Comparison of ENCODE assay signal across 9 mouse cellular contexts in genomic region chr2:84637452-84638165, GRCm38 (mm10). TPM values are rescaled to one million over a fixed set of nuclear protein-coding genes. Genes with fewer than 3 reads are reported as not detected.
DNase-seq lines count a peak whose midpoint lies in the region; ATAC-seq and TF ChIP-seq lines count a peak whose summit lies in the region.
"Had no signal": no experiment of that assay in that cellular context is flagged by ENCODE, and none has a peak within 500 bp of the region (broad histone marks: within the 10 kb centered on the region; RNA-seq: fewer than 3 reads in every experiment).

No protein-coding gene starts in this region.

- H3K4me1 ChIP-seq in liver, embryonic 12.5 days = peaks cover 83% of the 10 kb centered on the region
- peaks cover 64% of the 10 kb centered on the region for H3K4me1 ChIP-seq in stomach, embryonic 14.5 days (ENCODE audit: control insufficient read depth, insufficient read depth, low read length)

- no peak for ATAC-seq in liver, embryonic 12.5 days
- no peak for ATAC-seq in stomach, embryonic 14.5 days (ENCODE audit: insufficient number of reproducible peaks, insufficient read depth, low FRiP score, low read depth)

- H3K27me3 ChIP-seq in liver, embryonic 12.5 days (replicated peaks) = no peaks in the 10 kb centered on the region
- no peaks in the 10 kb centered on the region for H3K27me3 ChIP-seq in stomach, embryonic 14.5 days (ENCODE audit: control insufficient read depth, insufficient read depth, low read length)

- 40% methylated on average over 6 of the region's 7 CpGs for WGBS in liver, embryonic 12.5 days (ENCODE audit: insufficient replicate concordance)
- WGBS in stomach, embryonic 14.5 days = 19% methylated on average over 7 of the region's 7 CpGs

- H3K9ac ChIP-seq in liver, embryonic 12.5 days = no peak overlapping the region
- no peak overlapping the region for H3K9ac ChIP-seq in stomach, embryonic 14.5 days (replicated peaks; ENCODE audit: low read depth, low read length)

- H3K27ac ChIP-seq in left cerebral cortex, adult 2 months = peak overlapping the region; percentile 84
- peak overlapping the region; percentile 64 for H3K27ac ChIP-seq in liver, embryonic 12.5 days
- peak overlapping the region; percentile 72; the same call in 1 of the 2 replicates for H3K27ac ChIP-seq in stomach, embryonic 14.5 days (ENCODE audit: low read length)

- peak overlapping the region; percentile 14; the same call in 1 of the 2 replicates for H3K4me2 ChIP-seq in liver, embryonic 12.5 days
- peak overlapping the region; percentile 35 for H3K4me2 ChIP-seq in stomach, embryonic 14.5 days (replicated peaks; ENCODE audit: low read depth, low read length)

- TF ChIP-seq CTCF in left cerebral cortex, adult 2 months (IDR thresholded peaks at IDR 0.05) = no peak

- intact Hi-C loops in left cerebral cortex, adult 2 months (cut with DNase I) = no loop called here
- intact Hi-C loops in heart, postnatal 10 days (cut with DNase I) = no loop called here

- no peaks in the 10 kb centered on the region for H3K9me3 ChIP-seq in liver, embryonic 12.5 days (replicated peaks)
- H3K9me3 ChIP-seq in stomach, embryonic 14.5 days (ENCODE audit: control insufficient read depth, low read depth, low read length) = no peaks in the 10 kb centered on the region

- no peaks in the 10 kb centered on the region for H3K36me3 ChIP-seq in liver, embryonic 12.5 days
- no peaks in the 10 kb centered on the region for H3K36me3 ChIP-seq in stomach, embryonic 14.5 days (ENCODE audit: control insufficient read depth, insufficient read depth, low read length)

- DNase-seq in left cerebral cortex, adult 2 months (ENCODE audit: extremely low spot score in 1 of 2, low spot score in 2 of 2) = no peak
- no peak for DNase-seq in left cerebral cortex, adult 9 months (ENCODE audit: low spot score in 2 of 2)
- DNase-seq in heart, postnatal 10 days = peak; percentile 52 to 65
- DNase-seq in layer of hippocampus, postnatal 10 days (ENCODE audit: low spot score in 2 of 2) = no peak
- DNase-seq in urinary bladder, postnatal 10 days (ENCODE audit: low spot score) = no peak
- DNase-seq in urinary bladder, postnatal 4 days (ENCODE audit: low spot score in 2 of 2) = no peak

- H3K4me3 ChIP-seq in left cerebral cortex, adult 2 months = no peak overlapping the region
- no peak overlapping the region for H3K4me3 ChIP-seq in liver, embryonic 12.5 days
- no peak overlapping the region for H3K4me3 ChIP-seq in stomach, embryonic 14.5 days (ENCODE audit: low read depth, low read length)

RNA-seq across cellular contexts. Expression of gene Ctnnd1, which starts 13.0 kb away (rescaled TPM):
- 10 to 100 TPM; 65.1 to 70.2 TPM for total RNA-seq in left cerebral cortex, adult 2 months (2021)
- total RNA-seq in heart, postnatal 10 days (2021) = 100 to 1,000 TPM; 126 to 129 TPM
- 18.6 and 20.5 TPM in 2 replicates for polyA plus RNA-seq in liver, embryonic 12.5 days (2016; fragmentation: Nextera tagmentation; extraction: Ambion mirVana)
- polyA plus RNA-seq in stomach, embryonic 14.5 days (2014; fragmentation: Nextera tagmentation; extraction: Ambion mirVana) = 63.5 and 68.2 TPM in 2 replicates
- total RNA-seq in layer of hippocampus, postnatal 10 days (2021) = 10 to 100 TPM; 62.2 to 63.7 TPM

RNA-seq across cellular contexts. Expression of gene Btbd18, which starts 21.3 kb away (rescaled TPM):
- not detected for total RNA-seq in left cerebral cortex, adult 2 months (2021)
- total RNA-seq in heart, postnatal 10 days (2021) = not detected
- 0.04 and 0.10 TPM in 2 replicates for polyA plus RNA-seq in liver, embryonic 12.5 days (2016; fragmentation: Nextera tagmentation; extraction: Ambion mirVana)
- polyA plus RNA-seq in stomach, embryonic 14.5 days (2014; fragmentation: Nextera tagmentation; extraction: Ambion mirVana) = 0.39 and 0.45 TPM in 2 replicates
- total RNA-seq in layer of hippocampus, postnatal 10 days (2021) = not detected
- polyA plus RNA-seq: large intestine, adult 2 months had no signal

RNA-seq across cellular contexts. Expression of gene Selenoh, which starts 33.0 kb away (rescaled TPM):
- total RNA-seq in left cerebral cortex, adult 2 months (2021) = 10 to 100 TPM; 27.4 to 33.3 TPM
- 10 to 100 TPM; 59.9 to 60.8 TPM for total RNA-seq in heart, postnatal 10 days (2021)
- polyA plus RNA-seq in liver, embryonic 12.5 days (2016; fragmentation: Nextera tagmentation; extraction: Ambion mirVana) = 163 and 165 TPM in 2 replicates
- 262 and 316 TPM in 2 replicates for polyA plus RNA-seq in stomach, embryonic 14.5 days (2014; fragmentation: Nextera tagmentation; extraction: Ambion mirVana)
- 10 to 100 TPM; 58.8 to 67.6 TPM for total RNA-seq in layer of hippocampus, postnatal 10 days (2021)

RNA-seq across cellular contexts. Expression of gene Gm28635, which starts 40.2 kb away (rescaled TPM):
- total RNA-seq in left cerebral cortex, adult 2 months (2021) = 1 to 10 TPM; 7.6 to 9.6 TPM
- total RNA-seq in heart, postnatal 10 days (2021) = 10 to 100 TPM in 1 of 2 experiments, 1 to 10 TPM in 1; 9.6 to 11.7 TPM
- not detected in 2 replicates for polyA plus RNA-seq in liver, embryonic 12.5 days (2016; fragmentation: Nextera tagmentation; extraction: Ambion mirVana)
- polyA plus RNA-seq in stomach, embryonic 14.5 days (2014; fragmentation: Nextera tagmentation; extraction: Ambion mirVana) = not detected in 2 replicates
- total RNA-seq in layer of hippocampus, postnatal 10 days (2021) = 1 to 10 TPM; 4.1 to 4.8 TPM
- polyA plus RNA-seq: large intestine, adult 2 months had no signal

RNA-seq across cellular contexts. Expression of gene Med19, which starts 40.6 kb away (rescaled TPM):
- 10 to 100 TPM; 30.7 to 30.9 TPM for total RNA-seq in left cerebral cortex, adult 2 months (2021)
- 10 to 100 TPM; 15.1 to 17.8 TPM for total RNA-seq in heart, postnatal 10 days (2021)
- polyA plus RNA-seq in liver, embryonic 12.5 days (2016; fragmentation: Nextera tagmentation; extraction: Ambion mirVana) = 27.2 and 28.1 TPM in 2 replicates
- polyA plus RNA-seq in stomach, embryonic 14.5 days (2014; fragmentation: Nextera tagmentation; extraction: Ambion mirVana) = 38.3 and 38.6 TPM in 2 replicates
- 10 to 100 TPM; 33.0 to 38.8 TPM for total RNA-seq in layer of hippocampus, postnatal 10 days (2021)

Comparison
In these comparisons a context has a peak if more than half of its experiments do, and no peak if none do; other contexts are left out.
1. DNase-seq: peak in heart, postnatal 10 days (2 of 2); none in left cerebral cortex, adult 2 months (0 of 2), left cerebral cortex, adult 9 months (0 of 2), layer of hippocampus, postnatal 10 days (0 of 2), urinary bladder, postnatal 10 days (single experiment) and urinary bladder, postnatal 4 days (0 of 2).
2. Peak in every context shown above with its lines, with median percentiles within 50 percentile points of each other: H3K27ac ChIP-seq.